ENCODE assay signal across 9 mouse cellular contexts in genomic region chr15:93594296-93594887, GRCm38 (mm10). TPM values are rescaled to one million over a fixed set of nuclear protein-coding genes. Genes with fewer than 3 reads are reported as not detected.
A peak's percentile ranks its signal among the peaks of the same experiment; 100 is the strongest.
DNase-seq lines count a peak whose midpoint lies in the region; ATAC-seq lines count a peak whose summit lies in the region.
"Had no signal": no experiment of that assay in that cellular context is flagged by ENCODE, and none has a peak within 500 bp of the region (broad histone marks: within the 10 kb centered on the region; RNA-seq: fewer than 3 reads in every experiment).

No protein-coding gene starts in this region.

- H3K4me2 ChIP-seq in kidney, embryonic 14.5 days (replicated peaks; ENCODE audit: low read depth, low read length): peak overlapping the region; percentile 82

- no peak overlapping the region; the same call in 1 of the 2 replicates for H3K27ac ChIP-seq in kidney, embryonic 14.5 days (ENCODE audit: low read depth, low read length)
- peak overlapping the region; percentile 12; the same call in 1 of the 2 replicates for H3K27ac ChIP-seq in hindbrain, embryonic 10.5 days

- 4% methylated on average over 10 of the region's 10 CpGs for WGBS in kidney, embryonic 14.5 days
- WGBS in hindbrain, embryonic 10.5 days: 31% methylated on average over 10 of the region's 10 CpGs

- no peak for ATAC-seq in kidney, embryonic 14.5 days (ENCODE audit: low FRiP score, low TSS enrichment)
- peak; percentile 12; the same call in 1 of the 2 replicates for ATAC-seq in megakaryocyte progenitor cell, adult 5-6 weeks (replicated peaks; ENCODE audit: poor library complexity)

- H3K27me3 ChIP-seq in kidney, embryonic 14.5 days (ENCODE audit: control insufficient read depth, insufficient read depth, low read length): no peaks in the 10 kb centered on the region
- peaks cover 3% of the 10 kb centered on the region; the same call in 1 of the 2 replicates for H3K27me3 ChIP-seq in hindbrain, embryonic 10.5 days (ENCODE audit: insufficient read depth, poor library complexity, severe bottlenecking)
- H3K27me3 ChIP-seq: Patski had no signal

- no peak for DNase-seq in kidney, adult 8-10 months
- peak; percentile 61 for DNase-seq in embryo, embryonic 10.5 days (ENCODE audit: low spot score)
- peak; percentile 48 for DNase-seq in hindbrain, embryonic 10.5 days (ENCODE audit: low spot score)
- no peak for DNase-seq in gastrocnemius, postnatal 10 days
- DNase-seq in thymus, postnatal 25 days: no peak
- no peak for DNase-seq in right cerebral cortex, postnatal 25 days

- no peaks in the 10 kb centered on the region for H3K9me3 ChIP-seq in kidney, embryonic 14.5 days (ENCODE audit: control insufficient read depth, low read length)
- no peaks in the 10 kb centered on the region for H3K9me3 ChIP-seq in hindbrain, embryonic 10.5 days

- no peaks in the 10 kb centered on the region for H3K36me3 ChIP-seq in kidney, embryonic 14.5 days (ENCODE audit: control insufficient read depth, insufficient read depth, low read length)
- no peaks in the 10 kb centered on the region for H3K36me3 ChIP-seq in hindbrain, embryonic 10.5 days

- peak overlapping the region; percentile 51; the same call in 1 of the 2 replicates for H3K9ac ChIP-seq in kidney, embryonic 14.5 days (ENCODE audit: low read depth, low read length)

- peaks cover 41% of the 10 kb centered on the region for H3K4me1 ChIP-seq in kidney, embryonic 14.5 days (ENCODE audit: control insufficient read depth, insufficient read depth, low read length)
- peaks cover 55% of the 10 kb centered on the region for H3K4me1 ChIP-seq in hindbrain, embryonic 10.5 days (replicated peaks)

- H3K4me3 ChIP-seq in kidney, embryonic 14.5 days (ENCODE audit: low read length): peak overlapping the region; percentile 89
- peak overlapping the region; percentile 90 for H3K4me3 ChIP-seq in hindbrain, embryonic 10.5 days

RNA-seq across cellular contexts. Expression of gene Prickle1, which starts 1.3 kb away (rescaled TPM):
- 12.6 and 27.7 TPM in 2 replicates for polyA plus RNA-seq in kidney, embryonic 14.5 days (2014; fragmentation: Nextera tagmentation; extraction: Ambion mirVana)
- 13.6 and 17.4 TPM in 2 replicates for polyA plus RNA-seq in hindbrain, embryonic 10.5 days (2016; fragmentation: Nextera tagmentation; extraction: Ambion mirVana)
- total RNA-seq in megakaryocyte progenitor cell, adult 5-6 weeks (2015): 1.8 and 2.0 TPM in 2 replicates
- total RNA-seq in megakaryocyte progenitor cell, adult 5-6 weeks (2017): 1.7 and 2.3 TPM in 2 replicates
- 10 to 100 TPM in 1 of 2 experiments, 1 to 10 TPM in 1; 8.1 to 10.6 TPM for total RNA-seq in gastrocnemius, postnatal 10 days (2021)

Comparison
In these comparisons a context has a peak if more than half of its experiments do, and no peak if none do; other contexts are left out.
1. DNase-seq: peak in embryo, embryonic 10.5 days (single experiment) and hindbrain, embryonic 10.5 days (single experiment); none in kidney, adult 8-10 months (0 of 2), gastrocnemius, postnatal 10 days (single experiment), thymus, postnatal 25 days (single experiment) and right cerebral cortex, postnatal 25 days (single experiment).